Mouse (Mus musculus): ENCODE data around the gene Dnmt1.
A peak's percentile ranks its signal among the peaks of the same experiment; 100 is the strongest.

The Dnmt1 gene

DNA sequence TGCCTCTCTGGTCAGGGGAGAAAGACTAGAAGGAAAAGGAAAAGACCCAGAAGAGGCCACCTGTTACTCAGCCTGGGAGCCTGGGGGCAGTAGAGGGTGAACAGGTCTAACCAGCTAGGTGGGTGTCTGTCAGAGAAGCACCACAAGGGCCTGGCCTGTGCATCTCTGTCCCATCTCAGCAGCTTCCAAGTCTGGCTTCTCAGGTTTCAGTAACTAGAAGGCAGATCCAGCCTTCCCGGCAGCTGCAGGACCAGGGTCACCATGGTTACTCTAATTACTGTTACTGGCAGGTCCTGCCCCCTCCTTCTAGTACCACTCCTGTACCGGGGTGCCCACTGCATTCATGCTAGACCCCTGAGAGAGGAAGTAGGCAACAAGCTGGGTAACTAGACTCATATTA lies 15.8 kb downstream of the Dnmt1 start:
- no peak for DNase-seq (ENCODE audit: low read depth, low spot score)

DNA sequence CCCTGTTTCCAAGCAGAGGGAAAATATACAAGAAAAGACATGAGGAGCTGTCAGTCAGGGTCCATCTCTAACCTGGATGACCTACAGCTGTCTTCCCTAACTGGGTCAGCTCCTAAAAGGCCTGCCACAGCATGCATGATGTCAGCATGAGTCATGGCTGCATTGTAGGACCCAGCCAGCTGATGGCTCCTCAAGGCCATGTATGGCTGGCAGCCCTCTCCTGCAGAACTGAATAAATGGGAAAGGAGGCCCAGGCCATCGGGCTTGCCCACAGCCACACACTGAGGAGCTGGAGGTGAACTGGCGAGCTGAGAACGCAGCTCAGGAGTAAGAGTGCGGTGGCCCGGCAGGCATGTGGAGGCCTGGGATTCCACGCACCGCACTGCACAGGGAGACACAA lies 16.3 kb downstream of the Dnmt1 start:
- no peak for DNase-seq (ENCODE audit: low read depth, low spot score)

DNA sequence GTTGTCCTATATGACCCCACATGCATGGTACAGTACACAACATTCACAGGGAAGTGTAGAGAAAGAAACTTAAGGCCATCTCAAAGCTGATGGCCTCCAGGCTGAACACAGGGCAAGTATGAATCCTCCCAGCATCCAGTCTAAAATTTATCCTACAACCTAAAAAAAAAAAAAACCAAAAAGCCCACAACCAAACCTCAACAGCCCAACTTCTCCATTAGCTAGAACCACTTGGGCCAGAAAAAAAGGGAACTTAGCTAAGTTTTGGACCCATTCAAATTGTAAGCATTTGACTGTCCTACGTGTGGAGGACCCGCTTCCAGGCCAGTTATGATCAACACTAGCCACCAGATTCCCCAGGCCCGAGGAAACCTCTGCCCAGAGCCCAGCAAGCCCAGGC lies 36.4 kb downstream of the Dnmt1 start:
- no peak for DNase-seq (ENCODE audit: low read depth, low spot score)

DNA sequence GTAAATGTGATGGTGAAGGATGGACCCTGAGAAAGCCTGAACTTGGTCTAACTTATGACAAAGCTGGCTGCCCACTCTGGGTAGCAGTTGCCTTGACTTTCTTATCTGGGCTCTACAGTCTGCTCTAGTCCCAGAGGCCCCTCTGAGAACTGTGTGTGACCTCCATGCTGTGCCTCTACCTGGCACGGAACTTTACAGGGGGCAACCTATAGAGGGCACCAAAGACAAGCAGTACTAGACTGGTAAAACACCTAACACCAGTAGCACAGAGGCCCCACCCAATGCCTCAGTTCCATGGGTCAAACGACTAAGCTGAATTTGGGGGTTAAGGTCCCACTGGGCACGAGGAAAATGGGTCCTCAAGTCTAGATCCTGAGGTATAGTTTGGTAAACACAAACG lies 43.5 kb downstream of the Dnmt1 start:
- no peak for DNase-seq (ENCODE audit: low read depth, low spot score)

DNA sequence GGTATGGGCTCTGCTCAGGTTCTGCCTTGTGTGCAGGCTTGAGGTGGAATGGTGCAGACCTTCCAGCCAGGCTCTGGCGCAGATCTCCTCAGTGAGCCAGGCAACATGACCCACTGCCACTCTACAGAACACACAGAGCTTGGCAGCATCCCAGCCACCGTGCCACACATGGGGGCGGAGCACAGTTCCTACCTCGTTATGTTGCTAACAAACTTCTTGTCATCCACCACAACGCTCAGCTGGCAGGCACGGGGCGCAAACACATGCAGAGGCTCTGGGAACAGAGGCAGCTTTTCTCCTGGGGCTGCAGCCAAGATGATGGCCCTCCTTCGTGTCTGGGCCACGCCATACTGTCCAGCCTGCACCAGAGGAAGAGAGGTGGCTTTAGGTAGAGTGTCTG lies 49.7 kb downstream of the Dnmt1 start:
- no peak for DNase-seq (ENCODE audit: low read depth, low spot score)

DNA sequence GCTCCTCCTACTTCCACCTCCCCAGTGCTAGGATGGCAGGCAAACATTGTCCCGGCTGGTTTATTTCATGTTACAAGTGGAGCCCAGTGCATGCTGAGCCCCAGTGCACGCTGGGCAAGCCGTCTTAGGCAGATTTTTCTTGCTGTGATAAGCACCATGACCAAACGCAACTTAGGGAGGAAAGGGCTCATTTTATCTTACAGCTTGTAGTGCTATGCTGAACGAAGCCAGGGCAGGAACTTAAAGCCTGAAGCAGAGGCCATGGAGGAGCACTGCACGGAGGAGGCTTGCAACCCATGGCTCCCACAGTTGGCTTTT lies 57.6 kb downstream of the Dnmt1 start:
- no peak for DNase-seq (ENCODE audit: low read depth, low spot score)

DNA sequence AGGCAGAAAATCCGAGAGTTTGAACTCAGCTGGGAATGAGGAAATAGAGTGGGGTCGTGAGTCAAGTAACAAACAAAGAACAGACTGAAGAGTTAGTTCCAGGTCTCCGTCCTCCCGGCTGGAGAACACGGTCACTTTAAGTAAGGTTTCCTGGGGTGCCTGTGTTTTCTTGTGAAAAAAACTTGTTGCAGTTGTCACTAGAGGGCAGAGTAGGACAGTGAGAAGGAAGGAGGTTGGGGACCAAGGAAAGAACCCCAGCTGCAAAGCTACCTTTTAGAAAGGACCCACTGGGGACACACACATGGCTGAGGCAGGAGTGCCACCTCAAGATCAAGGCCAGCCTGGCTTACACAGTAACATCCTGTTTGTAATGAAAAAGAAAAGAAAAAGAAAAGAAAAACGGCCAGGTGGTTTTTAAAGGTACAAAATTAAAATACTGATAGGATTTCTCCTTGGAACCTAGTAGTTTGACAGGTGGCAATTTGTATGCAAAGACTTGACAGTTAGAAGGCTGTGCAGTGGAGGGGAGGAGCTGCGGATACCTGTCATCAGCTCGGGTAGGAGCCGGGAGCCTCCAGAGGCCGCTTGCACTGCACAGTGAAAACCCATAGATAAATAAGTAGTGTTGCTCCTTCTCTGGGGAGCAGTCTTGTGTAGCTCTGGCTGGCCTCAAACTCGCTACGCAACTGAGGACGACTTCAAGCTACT lies 58.1 kb downstream of the Dnmt1 start:
- DNase-seq (ENCODE audit: low read depth, low spot score): no peak

DNA sequence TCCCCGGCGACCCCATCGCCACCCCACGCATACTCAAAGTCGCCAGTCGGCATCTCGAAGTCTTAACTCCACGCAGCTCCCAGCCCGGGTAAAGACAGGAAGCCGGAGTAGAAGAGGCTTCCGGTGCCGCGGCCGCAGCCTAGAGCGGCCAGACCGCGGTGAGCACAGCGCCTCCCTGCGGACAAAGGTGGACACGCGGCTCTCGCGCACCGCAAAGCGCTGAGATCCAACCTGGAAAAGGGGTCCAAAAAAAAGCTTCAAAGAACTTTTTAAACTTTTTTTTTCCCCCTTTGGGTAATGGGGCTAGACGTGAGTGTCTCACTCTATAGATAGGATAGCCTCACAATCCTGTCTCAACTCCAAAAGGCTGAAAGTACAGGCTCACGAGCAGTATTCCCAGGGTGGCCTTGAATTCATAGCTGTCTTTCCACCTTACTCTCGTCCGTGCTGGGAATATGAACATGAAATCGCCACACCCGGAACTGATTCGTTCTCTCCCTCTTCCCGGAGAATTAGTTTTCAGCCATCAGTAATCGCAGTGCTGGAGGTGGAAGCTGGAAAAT lies 61.1 kb downstream of the Dnmt1 start, which contains the start of gene Eif3g:
TSS of gene Eif3g (minus strand) at position 113 of the 563 bp plus-strand sequence.
- peak; percentile 66 for DNase-seq (ENCODE audit: low read depth, low spot score)

DNA sequence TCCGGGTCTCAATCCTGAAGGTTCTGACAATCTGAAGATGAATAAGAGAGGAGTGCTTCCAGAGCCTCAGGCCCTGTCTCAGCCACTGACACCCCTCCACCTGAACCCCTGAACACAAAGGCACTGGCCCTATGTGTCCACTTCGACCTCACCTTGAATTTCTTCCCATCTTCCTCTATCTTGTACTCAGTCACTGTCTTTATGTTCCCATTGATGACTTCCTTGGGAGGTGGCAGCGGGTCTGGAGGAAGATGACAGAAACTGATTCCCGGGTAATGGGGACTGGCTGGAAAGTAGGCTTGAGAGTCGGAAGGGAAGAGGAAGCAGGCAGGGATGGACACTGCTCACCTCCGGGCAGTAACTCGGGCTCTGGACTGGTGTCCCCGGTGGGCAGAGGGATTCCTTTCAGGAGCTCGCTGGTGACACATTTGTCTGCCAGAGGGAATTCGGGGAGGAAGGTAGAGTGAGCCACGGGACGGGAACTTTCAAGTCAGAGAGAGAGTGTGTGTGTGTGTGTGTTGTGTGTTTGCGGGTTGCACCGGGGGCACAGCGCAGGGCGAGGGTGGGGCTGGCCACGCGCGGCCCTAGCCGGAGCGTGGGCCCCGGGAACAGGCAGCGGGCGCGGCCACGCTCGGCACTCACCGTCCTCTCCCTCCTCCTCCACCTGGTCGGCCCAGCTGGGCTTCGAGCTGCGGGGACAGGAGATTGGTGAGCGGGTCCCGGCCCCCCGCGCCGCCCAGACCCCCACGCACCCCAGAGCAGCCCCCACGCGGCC lies 61.8 kb downstream of the Dnmt1 start:
- DNase-seq (ENCODE audit: low read depth, low spot score): no peak

DNA sequence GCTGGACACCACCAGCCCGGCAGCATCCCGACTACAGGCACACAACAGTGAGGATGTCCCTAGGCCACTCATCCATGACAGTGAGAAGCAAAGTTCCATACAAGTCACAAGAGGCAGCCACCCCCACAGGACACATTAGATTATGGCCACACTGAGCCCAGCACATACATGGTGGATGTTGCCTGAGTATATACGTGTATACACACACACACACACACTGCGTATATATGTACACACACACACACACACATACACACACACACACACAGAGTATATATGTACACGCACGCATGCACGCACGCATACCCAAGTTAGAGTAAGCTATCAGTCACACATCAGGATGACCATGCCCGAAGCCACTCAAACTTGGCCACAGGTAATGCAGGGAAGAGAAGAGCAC lies 64.3 kb downstream of the Dnmt1 start:
- no peak for DNase-seq (ENCODE audit: low read depth, low spot score)

DNA sequence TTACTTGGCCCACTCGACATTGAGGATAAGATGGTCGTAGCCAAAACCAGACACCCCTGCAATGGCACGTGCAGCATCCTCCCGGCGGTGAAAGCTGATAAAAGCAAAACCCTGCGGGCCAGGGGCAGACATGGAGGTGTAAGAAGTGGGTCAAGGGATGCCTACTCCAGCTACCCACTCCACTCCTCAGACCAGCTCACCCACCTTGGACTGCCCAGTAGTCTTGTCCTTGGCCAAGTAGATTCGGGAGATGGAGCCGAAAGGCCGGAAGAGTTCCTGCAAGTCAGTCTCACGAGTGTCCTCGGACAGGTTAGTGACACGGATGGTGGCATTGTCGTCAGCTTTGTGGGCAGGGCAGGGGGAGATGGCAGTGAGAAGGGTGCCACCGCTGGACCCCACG lies 65.1 kb downstream of the Dnmt1 start:
- DNase-seq (ENCODE audit: low read depth, low spot score): no peak

DNA sequence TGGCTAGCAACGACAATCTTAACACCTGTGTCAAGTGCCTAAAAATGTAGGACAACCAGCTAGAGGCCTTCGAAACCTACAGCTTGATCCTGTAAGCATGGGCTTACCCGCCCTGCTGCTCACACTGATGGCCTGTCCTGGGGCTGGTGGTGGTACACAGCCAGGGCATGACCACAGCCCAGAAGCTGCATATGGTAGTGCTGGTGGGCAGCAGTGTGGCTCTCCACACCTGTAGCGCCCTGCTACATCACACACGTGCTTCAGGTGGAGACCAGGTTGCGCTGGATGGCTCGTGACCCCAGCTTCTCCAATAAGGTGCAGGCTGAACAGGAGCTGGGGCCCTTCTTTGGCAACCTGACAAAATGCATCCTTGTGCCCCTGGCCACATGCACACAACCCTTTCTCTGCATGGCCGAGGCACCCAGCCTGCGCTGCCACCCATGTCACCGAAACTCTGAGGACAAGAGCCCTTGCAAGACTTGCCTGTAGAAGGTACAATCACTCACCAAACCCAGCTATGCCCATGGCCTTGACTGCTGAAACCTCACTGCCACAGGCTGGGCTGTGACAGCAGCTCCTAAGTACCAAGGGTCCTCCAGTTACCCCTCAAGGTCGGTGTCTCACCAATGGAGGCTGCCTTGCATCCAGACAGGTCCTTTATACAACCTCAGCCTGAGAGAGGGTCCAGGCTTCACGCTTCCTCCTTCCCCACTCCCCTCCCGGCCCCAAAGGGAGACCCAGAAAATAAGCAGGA lies 65.9 kb downstream of the Dnmt1 start:
- no peak for DNase-seq (ENCODE audit: low read depth, low spot score)

DNA sequence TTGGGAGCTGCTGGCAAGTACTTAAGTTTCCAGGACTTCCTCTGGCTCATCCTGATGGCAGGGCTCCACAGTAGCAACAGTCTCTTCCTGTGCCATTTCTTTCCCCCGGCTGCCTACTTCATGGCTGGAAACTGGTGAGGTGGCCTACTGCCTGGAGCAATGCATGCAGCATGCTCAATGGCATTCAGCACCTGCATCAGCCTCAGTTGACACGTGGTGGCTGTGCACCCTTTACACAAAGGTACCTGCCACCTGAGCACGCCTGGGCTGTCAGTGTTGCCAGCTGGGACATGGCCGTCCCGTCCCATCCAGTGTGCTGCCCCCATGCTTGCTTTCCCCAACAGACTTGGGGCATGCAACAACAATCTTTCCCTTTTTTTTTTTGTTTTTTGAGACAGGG lies 66.6 kb downstream of the Dnmt1 start:
- DNase-seq (ENCODE audit: low read depth, low spot score): no peak

DNA sequence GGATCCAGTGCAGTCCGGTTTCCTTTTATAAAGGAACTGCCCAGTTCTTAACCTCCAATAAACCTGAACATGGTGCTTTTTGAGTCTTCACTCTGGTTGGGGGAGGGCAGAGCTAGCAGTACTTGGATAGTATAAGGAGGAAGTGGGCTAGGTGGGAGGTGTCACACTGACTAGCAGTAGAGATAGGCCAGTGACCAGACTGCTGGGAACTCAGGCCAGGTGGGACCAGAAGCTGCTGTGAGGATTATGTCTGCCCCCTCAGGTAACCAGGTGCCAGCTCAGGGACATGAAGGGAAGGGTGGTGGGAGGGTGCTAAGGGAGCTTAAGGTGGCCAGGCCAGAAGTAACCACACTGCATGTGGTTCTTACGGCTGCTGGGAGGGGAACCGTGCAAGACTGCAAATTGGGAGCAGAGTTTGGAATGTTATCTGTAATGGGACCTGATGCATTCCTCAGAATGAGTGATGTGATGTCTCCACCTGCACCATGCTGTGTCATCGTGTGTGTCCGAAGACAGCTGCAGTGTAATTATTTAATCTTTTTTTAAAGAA lies 67.5 kb downstream of the Dnmt1 start:
- DNase-seq (ENCODE audit: low read depth, low spot score): no peak

DNA sequence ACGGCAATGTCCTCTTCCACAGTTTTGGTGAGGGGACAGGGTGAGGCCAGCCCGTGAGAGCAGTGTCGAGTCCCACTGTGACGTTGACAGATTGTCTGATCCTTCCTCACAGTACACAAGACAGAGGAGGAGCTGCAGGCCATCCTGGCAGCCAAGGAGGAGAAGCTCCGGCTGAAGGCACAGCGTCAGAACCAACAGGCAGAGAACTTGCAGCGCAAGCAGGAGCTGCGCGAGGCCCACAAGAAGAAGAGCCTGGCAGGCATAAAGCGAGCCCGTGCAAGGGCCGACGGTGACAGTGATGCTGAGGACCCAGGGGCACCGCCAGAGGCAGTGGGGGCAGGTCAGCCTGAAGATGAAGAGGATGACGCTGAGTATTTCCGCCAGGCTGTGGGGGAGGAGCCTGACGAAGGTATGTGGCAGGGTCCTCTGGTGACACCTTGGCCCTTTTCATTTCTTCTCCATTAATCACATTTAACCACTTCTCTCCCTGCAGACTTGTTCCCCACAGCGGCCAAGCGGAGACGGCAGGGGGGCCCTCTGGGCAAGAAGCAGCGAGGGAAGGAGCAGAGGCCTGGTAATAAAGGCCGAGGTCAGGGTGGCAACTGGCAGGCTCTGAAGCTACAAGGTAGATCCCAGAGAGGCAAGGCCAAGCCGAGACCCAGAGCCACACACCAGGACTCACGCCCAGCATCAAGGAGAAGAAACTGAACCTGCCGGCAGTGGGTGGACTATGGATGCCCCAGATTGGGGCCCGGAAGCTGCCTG lies 68.2 kb downstream of the Dnmt1 start:
- DNase-seq (ENCODE audit: low read depth, low spot score): no peak

DNA sequence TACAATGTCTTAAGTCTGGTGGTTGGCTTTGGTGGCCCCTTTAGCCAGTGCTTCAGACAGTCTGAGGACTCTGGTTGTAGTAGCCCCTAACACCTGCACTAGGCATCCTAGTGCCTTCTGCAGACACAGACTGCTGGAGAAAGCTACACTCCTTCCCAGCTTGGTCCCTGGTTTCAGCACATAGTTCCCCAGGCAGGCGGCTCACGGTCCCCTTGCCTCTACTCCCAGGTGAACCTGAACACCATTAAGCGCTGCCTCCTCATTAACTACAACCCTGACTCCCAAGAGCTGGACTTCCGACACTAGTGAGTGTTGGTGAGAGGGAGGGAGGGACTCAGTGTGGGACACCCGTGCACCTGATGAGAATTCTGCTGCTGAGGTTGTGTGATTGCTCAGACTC lies 69.3 kb downstream of the Dnmt1 start:
- DNase-seq (ENCODE audit: low read depth, low spot score): no peak

DNA sequence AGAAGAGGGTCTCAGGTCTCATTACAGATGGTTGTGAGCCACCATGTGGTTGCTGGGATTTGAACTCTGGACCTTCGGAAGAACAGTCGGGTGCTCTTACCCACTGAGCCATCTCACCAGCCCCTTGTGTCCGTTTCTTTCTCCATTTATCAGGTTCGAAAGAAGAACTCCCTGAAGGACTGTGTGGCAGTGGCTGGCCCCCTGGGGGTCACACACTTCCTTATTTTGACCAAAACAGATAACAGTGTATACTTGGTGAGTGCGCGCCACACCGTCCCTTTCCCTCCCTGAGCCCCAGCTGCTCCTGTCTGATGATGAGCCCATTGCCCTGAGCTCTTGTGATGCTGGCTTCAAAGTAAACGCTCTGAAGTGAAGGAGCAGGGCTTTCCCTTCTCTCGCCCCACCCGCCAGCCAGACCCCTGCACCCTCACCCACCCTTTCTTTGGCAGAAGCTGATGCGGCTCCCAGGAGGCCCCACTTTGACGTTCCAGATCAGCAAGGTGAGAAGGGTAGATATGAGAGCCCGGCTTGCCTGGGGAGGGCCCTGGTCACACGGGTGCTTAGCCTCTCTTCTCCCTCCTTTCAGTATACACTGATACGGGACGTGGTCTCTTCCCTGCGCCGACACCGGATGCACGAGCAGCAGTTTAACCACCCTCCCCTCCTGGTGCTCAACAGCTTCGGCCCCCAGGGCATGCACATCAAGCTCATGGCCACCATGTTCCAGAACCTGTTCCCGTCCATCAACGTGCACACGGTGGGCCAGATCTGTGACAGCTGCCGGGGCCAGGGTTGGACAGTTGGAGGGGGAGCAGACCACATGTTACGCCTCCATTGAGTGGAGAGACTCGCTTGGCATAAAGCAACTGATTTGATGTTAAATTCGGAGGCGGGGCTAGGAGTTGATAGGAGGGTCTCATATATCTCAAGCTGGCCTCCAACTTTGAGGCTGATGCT lies 70.2 kb downstream of the Dnmt1 start:
- no peak for DNase-seq (ENCODE audit: low read depth, low spot score)

DNA sequence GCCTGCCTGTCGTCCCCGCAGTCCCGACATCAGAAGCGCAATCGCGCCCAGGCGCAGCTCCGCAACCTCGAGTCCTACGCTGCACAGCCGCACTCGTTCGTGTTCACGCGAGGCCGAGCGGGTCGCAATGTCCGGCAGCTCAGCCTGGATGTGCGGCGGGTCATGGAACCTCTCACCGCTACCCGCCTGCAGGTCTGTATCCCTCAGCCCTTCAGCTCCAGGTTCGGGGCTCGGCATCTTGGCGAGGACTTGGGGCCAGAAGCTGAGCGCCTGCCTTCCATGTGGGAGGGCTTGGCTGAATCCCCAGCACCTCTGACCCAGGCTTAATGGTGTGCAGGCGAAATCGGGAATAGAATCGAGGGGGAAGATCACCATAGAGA lies 71.3 kb downstream of the Dnmt1 start:
- DNase-seq (ENCODE audit: low read depth, low spot score): no peak

DNA sequence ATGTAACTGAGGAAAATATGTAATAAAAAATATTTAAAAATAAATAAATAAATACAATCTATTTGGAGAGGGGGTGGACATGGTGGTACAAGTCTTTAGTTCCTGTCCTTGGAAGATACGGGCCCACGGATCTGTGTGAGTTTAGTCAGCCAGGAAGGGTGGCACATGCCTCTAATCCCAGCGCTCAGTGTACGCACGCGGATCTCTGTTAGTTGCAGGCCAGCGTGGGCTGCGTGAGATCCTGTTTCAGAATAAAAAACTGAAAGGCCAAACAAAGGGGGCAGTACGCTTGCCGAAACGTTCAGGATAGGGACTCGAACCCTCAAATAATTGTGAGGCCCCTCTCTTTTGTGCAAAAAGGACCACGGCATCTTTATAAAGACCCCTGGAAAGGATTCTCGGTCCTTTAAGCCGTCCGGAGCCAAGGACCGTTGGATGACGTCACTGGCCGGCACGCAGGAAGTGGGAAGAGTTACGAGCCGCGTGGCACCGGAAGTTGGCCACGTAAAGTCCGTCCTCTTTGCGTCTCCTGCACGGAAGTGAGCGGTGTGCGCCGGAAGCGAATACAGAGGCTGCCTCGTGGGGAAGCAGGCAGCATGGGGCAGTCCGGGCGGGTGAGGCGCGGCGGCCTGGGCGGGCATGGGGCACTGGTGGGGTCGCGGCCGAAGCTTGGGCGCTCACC lies 71.8 kb downstream of the Dnmt1 start, which contains the start of gene Ppan:
TSS of gene Ppan (plus strand) at position 472 of the 682 bp plus-strand sequence.
- peak; percentile 94 for DNase-seq (ENCODE audit: low read depth, low spot score)

DNA sequence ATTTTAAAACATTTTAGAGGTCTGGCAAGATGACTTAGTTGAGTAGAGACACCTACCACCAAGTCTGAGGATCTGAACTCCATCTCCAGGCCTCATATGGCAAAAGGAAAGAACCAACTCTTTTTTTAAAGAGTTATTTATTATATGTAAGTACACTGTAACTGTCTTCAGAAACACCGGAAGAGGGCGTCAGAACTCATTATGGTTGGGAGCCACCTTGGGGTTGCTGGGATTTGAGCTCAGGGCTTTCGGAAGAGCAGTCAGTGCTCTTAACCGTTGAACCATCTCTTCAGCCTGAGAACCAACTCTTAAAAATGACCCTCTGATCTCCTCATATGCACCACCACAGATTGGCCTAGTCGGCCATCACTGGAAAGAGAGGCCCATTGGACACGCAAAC lies 72.5 kb downstream of the Dnmt1 start:
- DNase-seq (ENCODE audit: low read depth, low spot score): no peak

All from brain, embryonic 18.5 days (tissue).